Mouse (Mus musculus) CH12.LX (cell line): ENCODE measurements around the gene Gpr83.

Source experiments
- BHLHE40 ChIP-seq: IDR thresholded peaks from 2 replicates; pipeline ENCODE4 v1.6.1; 2011; ENCODE audit warnings: mild to moderate bottlenecking, low read depth, low read length, improper control_type of control experiment
- CHD2 ChIP-seq: IDR thresholded peaks from 2 replicates; pipeline ENCODE4 v1.6.1; 2011; ENCODE audit warnings: low read length, improper control_type of control experiment
- CTCF ChIP-seq, 2 experiments: IDR thresholded peaks in 1 of 2; conservative IDR thresholded peaks in 1 of 2; 2 replicates each; pipeline ENCODE4 v1.5.1; 2011 to 2012; ENCODE audit warnings: low read depth in 2 of 2, low read length in 2 of 2, improper control_type of control experiment in 1 of 2, inconsistent platforms in 1 of 2, mild to moderate bottlenecking in 1 of 2, moderate library complexity in 1 of 2
- EP300 ChIP-seq: IDR thresholded peaks from 2 replicates; pipeline ENCODE4 v1.6.1; 2011; ENCODE audit warnings: low read length, improper control_type of control experiment
- POLR2A ChIP-seq: IDR thresholded peaks from 2 replicates; pipeline ENCODE4 v1.6.1; 2011; ENCODE audit warnings: low read depth, mild to moderate bottlenecking, improper control_type of control experiment, low read length
- POLR2AphosphoS2 ChIP-seq: IDR thresholded peaks from 2 replicates; pipeline ENCODE4 v1.6.1; 2011; ENCODE audit warnings: low read depth, low read length, improper control_type of control experiment
- TBP ChIP-seq: conservative IDR thresholded peaks from 2 replicates; pipeline ENCODE4 v1.6.1; 2011; ENCODE audit warnings: low read depth, low read length, improper control_type of control experiment
- TCF12 ChIP-seq: IDR thresholded peaks from 2 replicates; pipeline ENCODE4 v1.6.1; 2014; ENCODE audit warnings: low read depth, mild to moderate bottlenecking, inconsistent platforms, low read length, improper control_type of control experiment
- UBTF ChIP-seq: IDR thresholded peaks from 2 replicates; pipeline ENCODE4 v1.6.1; 2012; ENCODE audit warnings: low read depth, mild to moderate bottlenecking, inconsistent platforms, low read length, improper control_type of control experiment, moderate library complexity
- USF1 ChIP-seq: IDR thresholded peaks from 2 replicates; pipeline ENCODE4 v1.6.1; 2014; ENCODE audit warnings: low read depth, mild to moderate bottlenecking, inconsistent platforms, low read length, improper control_type of control experiment

DNA sequence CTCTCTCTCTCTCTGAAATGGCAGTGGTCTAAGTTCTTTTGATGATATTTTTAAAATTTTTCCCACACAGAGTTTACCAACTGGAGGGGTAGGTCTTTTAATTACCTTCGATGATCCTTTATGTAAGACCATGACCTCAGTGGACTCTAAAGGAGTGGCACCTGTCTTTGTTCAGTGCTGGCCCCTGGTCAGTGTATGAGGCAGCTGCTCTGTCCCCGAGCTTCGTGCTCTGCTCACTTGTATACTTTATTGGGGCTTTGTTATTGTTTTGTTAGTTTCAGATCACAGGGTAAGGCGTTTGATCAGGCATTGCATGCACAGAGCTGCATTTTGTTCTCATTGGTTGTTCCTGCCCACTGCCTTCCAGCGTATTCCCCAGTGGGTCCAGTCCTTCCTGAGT, 20.0 kb upstream of the Gpr83 start:
- TF ChIP-seq TCF12 = no peak
- TF ChIP-seq CTCF (conservative IDR thresholded peaks at IDR 0.05 in 1 of 2, IDR thresholded peaks at IDR 0.05 in 1 of 2; ENCODE audit: low read depth in 2 of 2, low read length in 2 of 2) = no peak
- TF ChIP-seq CHD2 = no peak
- TF ChIP-seq BHLHE40 = no peak
- TF ChIP-seq EP300 = no peak
- TF ChIP-seq TBP = no peak
- no peak for TF ChIP-seq USF1
- TF ChIP-seq UBTF = no peak
- TF ChIP-seq POLR2AphosphoS2 = no peak
- no peak for TF ChIP-seq POLR2A
